Mouse (Mus musculus) cortical plate, adult 2 months (tissue): ENCODE results near the gene Fam173a.

Experiments used
- CTCF ChIP-seq: fragments of 200-500 bp; IDR thresholded peaks from 2 replicates; pipeline ENCODE4 v1.5.1; 2011; ENCODE audit warnings: mild to moderate bottlenecking, control low read depth, low read length; ENCODE audit not compliant: insufficient read depth; ENCODE audit errors: extremely low read depth
- POLR2A ChIP-seq: fragments of 200-500 bp; IDR thresholded peaks from 2 replicates; pipeline ENCODE4 v1.6.1; 2011; ENCODE audit warnings: mild to moderate bottlenecking, low read length, control low read depth; ENCODE audit not compliant: insufficient read depth; ENCODE audit errors: extremely low read depth

DNA sequence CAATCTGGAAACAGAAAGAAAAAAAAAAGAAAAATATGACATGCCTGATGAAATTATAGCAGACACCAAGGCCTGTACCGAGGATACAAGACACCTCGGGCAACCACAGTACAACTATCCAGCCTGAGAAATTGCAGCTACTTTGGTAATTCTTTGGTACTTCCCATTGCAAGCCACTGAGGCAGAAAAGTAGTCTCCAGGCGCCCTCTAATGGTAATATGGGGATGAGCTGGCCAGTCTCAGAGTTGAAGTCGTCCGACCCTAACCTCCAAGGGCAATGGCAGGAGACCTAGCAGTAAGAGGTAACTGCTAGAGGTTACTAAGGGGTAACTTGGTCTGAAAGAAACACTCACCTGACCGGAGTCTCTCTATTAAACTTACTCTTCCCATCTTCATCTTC is 8.3 kb upstream of the Fam173a start:
- TF ChIP-seq CTCF, result peak; percentile 84
- TF ChIP-seq POLR2A, result no peak
